In the genomic region with DNA sequence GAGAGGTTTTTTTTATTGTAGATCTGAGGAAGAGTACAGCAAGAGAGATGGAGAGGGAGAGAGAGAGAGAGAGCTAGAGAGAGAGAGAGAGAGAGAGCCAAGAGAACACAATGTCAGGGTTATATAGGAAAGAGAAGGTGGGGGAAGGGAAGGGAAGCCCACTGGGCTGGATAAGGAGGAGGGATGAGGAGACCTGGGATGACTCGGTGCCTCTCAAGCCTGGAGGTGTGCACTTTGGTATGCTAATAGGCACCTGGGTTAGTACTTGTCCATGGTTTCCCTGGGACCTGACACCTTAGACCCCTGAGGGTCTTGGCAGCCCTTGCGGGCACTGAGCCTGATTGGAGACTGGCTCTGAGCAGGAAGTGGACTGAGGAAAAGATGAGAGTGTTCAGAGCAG, we compare ENCODE assay signal across 22 mouse cellular contexts. TPM values are rescaled to one million over a fixed set of nuclear protein-coding genes. Genes with fewer than 3 reads are reported as not detected.
DNase-seq lines count a peak whose midpoint lies in the region; ATAC-seq and TF ChIP-seq lines count a peak whose summit lies in the region.
"Had no signal": no experiment of that assay in that cellular context is flagged by ENCODE, and none has a peak within 500 bp of the region (broad histone marks: within the 10 kb centered on the region; RNA-seq: fewer than 3 reads in every experiment).

No protein-coding gene starts in this region.

- no peak for TF ChIP-seq POLR2A in ES-Bruce4 (IDR thresholded peaks at IDR 0.05; ENCODE audit: insufficient read depth, low read length)

- 60% methylated on average over 2 of the region's 2 CpGs for WGBS in liver, embryonic 12.5 days (ENCODE audit: insufficient replicate concordance)
- WGBS in stomach, postnatal 0 days: 38% methylated on average over 2 of the region's 2 CpGs
- WGBS in heart, embryonic 11.5 days (ENCODE audit: insufficient replicate concordance): 42% methylated on average over 2 of the region's 2 CpGs

- no peaks in the 10 kb centered on the region for H3K9me3 ChIP-seq in liver, embryonic 12.5 days (replicated peaks)
- no peaks in the 10 kb centered on the region for H3K9me3 ChIP-seq in ES-Bruce4 (replicated peaks; ENCODE audit: control insufficient read depth, insufficient read depth, low read length, poor library complexity, severe bottlenecking)
- no peaks in the 10 kb centered on the region for H3K9me3 ChIP-seq in stomach, postnatal 0 days (ENCODE audit: control insufficient read depth, low read length)
- no peaks in the 10 kb centered on the region for H3K9me3 ChIP-seq in heart, embryonic 11.5 days (replicated peaks; ENCODE audit: control insufficient read depth, low read length)
- H3K9me3 ChIP-seq: embryonic facial prominence, embryonic 13.5 days; forebrain, embryonic 10.5 days; heart, embryonic 10.5 days; hindbrain, embryonic 13.5 days had no signal

- peak overlapping the region; percentile 55 for H3K9ac ChIP-seq in liver, embryonic 12.5 days
- H3K9ac ChIP-seq in ES-Bruce4 (ENCODE audit: low read depth, poor library complexity, severe bottlenecking): no peak overlapping the region
- H3K9ac ChIP-seq in stomach, postnatal 0 days (ENCODE audit: low read length): no peak overlapping the region
- no peak overlapping the region for H3K9ac ChIP-seq in heart, embryonic 11.5 days (ENCODE audit: low read depth, low read length)
- H3K9ac ChIP-seq: embryonic facial prominence, embryonic 13.5 days; hindbrain, embryonic 13.5 days had no signal

- peaks cover 82% of the 10 kb centered on the region for H3K36me3 ChIP-seq in liver, embryonic 12.5 days
- H3K36me3 ChIP-seq in ES-Bruce4 (ENCODE audit: control insufficient read depth, insufficient read depth, low read length, poor library complexity, severe bottlenecking): no peaks in the 10 kb centered on the region
- no peaks in the 10 kb centered on the region for H3K36me3 ChIP-seq in stomach, postnatal 0 days (ENCODE audit: control insufficient read depth, insufficient read depth, low read length)
- no peaks in the 10 kb centered on the region for H3K36me3 ChIP-seq in heart, embryonic 11.5 days (ENCODE audit: control insufficient read depth, insufficient read depth, low read length)
- H3K36me3 ChIP-seq: embryonic facial prominence, embryonic 13.5 days; forebrain, embryonic 10.5 days; heart, embryonic 10.5 days; hindbrain, embryonic 13.5 days had no signal

- peak overlapping the region; percentile 2 for H3K4me3 ChIP-seq in liver, embryonic 12.5 days
- H3K4me3 ChIP-seq in ES-Bruce4 (ENCODE audit: low read depth, low read length): no peak overlapping the region
- no peak overlapping the region for H3K4me3 ChIP-seq in stomach, postnatal 0 days (ENCODE audit: low read depth, low read length)
- no peak overlapping the region for H3K4me3 ChIP-seq in heart, embryonic 11.5 days (ENCODE audit: low read depth, low read length)
- H3K4me3 ChIP-seq: embryonic facial prominence, embryonic 13.5 days; forebrain, embryonic 10.5 days; gastrocnemius, adult 2 months; heart, embryonic 10.5 days; hindbrain, embryonic 13.5 days had no signal

- TF ChIP-seq EP300 in ES-Bruce4 (IDR thresholded peaks at IDR 0.05; ENCODE audit: insufficient read depth, low read depth, low read length): peak; percentile 93
- no peak for TF ChIP-seq EP300 in stomach, postnatal 0 days (optimal IDR thresholded peaks at IDR 0.05)

- 0 out of 2 replicates have a peak, but pooled peaks cover 9% of the 10 kb centered on the region for H3K27me3 ChIP-seq in liver, embryonic 12.5 days (replicated peaks)
- H3K27me3 ChIP-seq in ES-Bruce4 (ENCODE audit: control insufficient read depth, insufficient read depth, low read length, poor library complexity, severe bottlenecking): no peaks in the 10 kb centered on the region
- no peaks in the 10 kb centered on the region for H3K27me3 ChIP-seq in stomach, postnatal 0 days (ENCODE audit: control insufficient read depth, insufficient read depth, low read length)
- peaks cover 12% of the 10 kb centered on the region for H3K27me3 ChIP-seq in heart, embryonic 11.5 days (ENCODE audit: control insufficient read depth, insufficient read depth, low read length)
- H3K27me3 ChIP-seq: Patski had no signal

- TF ChIP-seq CTCF in ES-Bruce4 (IDR thresholded peaks at IDR 0.05; ENCODE audit: low read depth, low read length): no peak
- no peak for TF ChIP-seq CTCF in stomach, postnatal 0 days (IDR thresholded peaks at IDR 0.05; ENCODE audit: low read depth)

- peak overlapping the region; percentile 42 for H3K4me2 ChIP-seq in liver, embryonic 12.5 days
- no peak overlapping the region for H3K4me2 ChIP-seq in stomach, postnatal 0 days (replicated peaks; ENCODE audit: low read depth)
- H3K4me2 ChIP-seq in heart, embryonic 11.5 days: no peak overlapping the region
- H3K4me2 ChIP-seq: embryonic facial prominence, embryonic 13.5 days; hindbrain, embryonic 13.5 days had no signal

- H3K27ac ChIP-seq in liver, embryonic 12.5 days: peak overlapping the region; percentile 81
- peak overlapping the region; percentile 96 for H3K27ac ChIP-seq in ES-Bruce4 (ENCODE audit: insufficient read depth, low read length)
- no peak overlapping the region for H3K27ac ChIP-seq in stomach, postnatal 0 days (replicated peaks)
- H3K27ac ChIP-seq in heart, embryonic 11.5 days (ENCODE audit: low read depth, low read length): no peak overlapping the region
- H3K27ac ChIP-seq: embryonic facial prominence, embryonic 13.5 days; forebrain, embryonic 10.5 days; gastrocnemius, adult 2 months; heart, embryonic 10.5 days; hindbrain, embryonic 13.5 days; hindbrain, postnatal 0 days had no signal

- peaks cover 82% of the 10 kb centered on the region for H3K4me1 ChIP-seq in liver, embryonic 12.5 days
- H3K4me1 ChIP-seq in ES-Bruce4 (ENCODE audit: control insufficient read depth, insufficient read depth, low read length): peaks cover 20% of the 10 kb centered on the region
- no peaks in the 10 kb centered on the region; the same call in 1 of the 2 replicates for H3K4me1 ChIP-seq in stomach, postnatal 0 days (replicated peaks; ENCODE audit: control insufficient read depth, insufficient read depth)
- H3K4me1 ChIP-seq in heart, embryonic 11.5 days (ENCODE audit: control insufficient read depth, insufficient read depth, low read length): peaks cover 15% of the 10 kb centered on the region

- DNase-seq in liver (no peak), R1 (ENCODE audit: low read depth, low spot score) (peak; percentile 56)
- DNase-seq in stomach, postnatal 0 days (ENCODE audit: low spot score): no peak
- DNase-seq in heart, postnatal 14 days: no peak
- DNase-seq: adrenal gland, adult 2 months; adrenal gland, postnatal 25 days; cerebellum, adult 18-20 months; cerebellum, adult 9-11 months; cerebellum, postnatal 36 days; gastrocnemius, adult 2 months; gastrocnemius, postnatal 25 days had no signal

- intact Hi-C loops in heart, postnatal 14 days (cut with DNase I): no loop called here

- ATAC-seq in liver, embryonic 12.5 days: no peak
- ATAC-seq in stomach, postnatal 0 days (ENCODE audit: low FRiP score, low TSS enrichment): peak; percentile 27; the same call in 1 of the 2 replicates
- no peak for ATAC-seq in heart, embryonic 11.5 days (replicated peaks; ENCODE audit: insufficient number of reproducible peaks, low FRiP score, low TSS enrichment)
- ATAC-seq: forebrain, embryonic 14.5 days; hindbrain, postnatal 0 days; Patski had no signal

RNA-seq across cellular contexts. Expression of a gene that starts 7.6 kb away (rescaled TPM):
- 477 and 480 TPM in 2 replicates for polyA plus RNA-seq in liver, embryonic 12.5 days (2016; fragmentation: Nextera tagmentation; extraction: Ambion mirVana)
- 4.2 and 4.6 TPM in 2 replicates for polyA plus RNA-seq in ES-Bruce4 (2011; ENCODE audit: insufficient read depth, insufficient read length, low read depth, missing spikeins)
- 0.47 TPM in 2 replicates for polyA plus RNA-seq in stomach, postnatal 0 days (2015; fragmentation: Nextera tagmentation; extraction: Ambion mirVana)
- 1 to 10 TPM; 2.5 TPM for total RNA-seq in heart, postnatal 14 days (2021)
- 54.0 and 68.6 TPM in 2 replicates for polyA plus RNA-seq in heart, embryonic 11.5 days (2014; fragmentation: Nextera tagmentation; extraction: Ambion mirVana)
- total RNA-seq: adrenal gland, adult 2 months; gastrocnemius, adult 2 months; gastrocnemius, postnatal 25 days; granulocyte monocyte progenitor cell, adult 5-6 weeks had no signal

RNA-seq across cellular contexts. Expression of a gene that starts 18.8 kb away (rescaled TPM):
- polyA plus RNA-seq in liver, embryonic 12.5 days (2016; fragmentation: Nextera tagmentation; extraction: Ambion mirVana): 27.2 and 29.8 TPM in 2 replicates
- polyA plus RNA-seq in ES-Bruce4 (2011; ENCODE audit: insufficient read depth, insufficient read length, low read depth, missing spikeins): 50.0 and 53.2 TPM in 2 replicates
- polyA plus RNA-seq in stomach, postnatal 0 days (2015; fragmentation: Nextera tagmentation; extraction: Ambion mirVana): 20.8 and 24.1 TPM in 2 replicates
- total RNA-seq in heart, postnatal 14 days (2021): 10 to 100 TPM; 22.1 to 25.5 TPM
- 20.7 and 22.6 TPM in 2 replicates for polyA plus RNA-seq in heart, embryonic 11.5 days (2014; fragmentation: Nextera tagmentation; extraction: Ambion mirVana)

RNA-seq across cellular contexts. Expression of a gene that starts 42.9 kb away (rescaled TPM):
- 94.2 and 94.9 TPM in 2 replicates for polyA plus RNA-seq in liver, embryonic 12.5 days (2016; fragmentation: Nextera tagmentation; extraction: Ambion mirVana)
- polyA plus RNA-seq in ES-Bruce4 (2011; ENCODE audit: insufficient read depth, insufficient read length, low read depth, missing spikeins): 84.6 and 87.1 TPM in 2 replicates
- 187 and 193 TPM in 2 replicates for polyA plus RNA-seq in stomach, postnatal 0 days (2015; fragmentation: Nextera tagmentation; extraction: Ambion mirVana)
- total RNA-seq in heart, postnatal 14 days (2021): 10 to 100 TPM; 74.2 to 75.7 TPM
- 149 and 150 TPM in 2 replicates for polyA plus RNA-seq in heart, embryonic 11.5 days (2014; fragmentation: Nextera tagmentation; extraction: Ambion mirVana)

RNA-seq across cellular contexts. Expression of a gene that starts 51.4 kb away (rescaled TPM):
- polyA plus RNA-seq in liver, embryonic 12.5 days (2016; fragmentation: Nextera tagmentation; extraction: Ambion mirVana): 310 and 322 TPM in 2 replicates
- polyA plus RNA-seq in ES-Bruce4 (2011; ENCODE audit: insufficient read depth, insufficient read length, low read depth, missing spikeins): 209 and 226 TPM in 2 replicates
- polyA plus RNA-seq in stomach, postnatal 0 days (2015; fragmentation: Nextera tagmentation; extraction: Ambion mirVana): 278 and 283 TPM in 2 replicates
- 100 to 1,000 TPM; 226 to 260 TPM for total RNA-seq in heart, postnatal 14 days (2021)
- 331 and 353 TPM in 2 replicates for polyA plus RNA-seq in heart, embryonic 11.5 days (2014; fragmentation: Nextera tagmentation; extraction: Ambion mirVana)

RNA-seq across cellular contexts. Expression of a gene that starts 58.7 kb away (rescaled TPM):
- 70.8 and 72.8 TPM in 2 replicates for polyA plus RNA-seq in liver, embryonic 12.5 days (2016; fragmentation: Nextera tagmentation; extraction: Ambion mirVana)
- 52.6 and 53.3 TPM in 2 replicates for polyA plus RNA-seq in ES-Bruce4 (2011; ENCODE audit: insufficient read depth, insufficient read length, low read depth, missing spikeins)
- polyA plus RNA-seq in stomach, postnatal 0 days (2015; fragmentation: Nextera tagmentation; extraction: Ambion mirVana): 74.1 and 77.9 TPM in 2 replicates
- total RNA-seq in heart, postnatal 14 days (2021): 10 to 100 TPM; 45.1 to 48.7 TPM
- polyA plus RNA-seq in heart, embryonic 11.5 days (2014; fragmentation: Nextera tagmentation; extraction: Ambion mirVana): 59.5 and 61.5 TPM in 2 replicates

Comparison
In these comparisons a context has a peak if more than half of its experiments do, and no peak if none do; other contexts are left out.
1. H3K27ac ChIP-seq: peak in liver, embryonic 12.5 days (single experiment) and ES-Bruce4 (single experiment); none in stomach, postnatal 0 days (single experiment) and heart, embryonic 11.5 days (single experiment).